Mouse (Mus musculus) kidney, embryonic 16.5 days (tissue): ENCODE results near the gene Nup188. TPM values are rescaled to one million over a fixed set of nuclear protein-coding genes. Genes with fewer than 3 reads are reported as not detected.

ENCODE experiments used
- ATAC-seq: fragments of 200-750 bp; cut with Nextera tagmentation; 2 replicates; pipeline ENCODE4 v1.8.0; 2017; ENCODE audit warnings: moderate TSS enrichment; ENCODE audit not compliant: low FRiP score, low TSS enrichment
- H3K27ac ChIP-seq: fragments of 300-500 bp; sonication (generic); 2 replicates; pipeline ENCODE4 v1.5.1; 2014; ENCODE audit warnings: low read length
- H3K27me3 ChIP-seq: fragments of 300-500 bp; sonication (generic); 2 replicates; pipeline ENCODE4 v1.6.1; 2014; ENCODE audit warnings: low read length, control low read depth, mixed read lengths; ENCODE audit not compliant: insufficient read depth
- H3K36me3 ChIP-seq: fragments of 300-500 bp; sonication (generic); 2 replicates; pipeline ENCODE4 v1.6.1; 2014; ENCODE audit warnings: low read length, control low read depth, mixed read lengths; ENCODE audit not compliant: insufficient read depth
- H3K4me1 ChIP-seq: fragments of 300-500 bp; sonication (generic); 2 replicates; pipeline ENCODE4 v1.6.1; 2014; ENCODE audit warnings: low read length, control low read depth, mixed read lengths; ENCODE audit not compliant: insufficient read depth
- H3K4me2 ChIP-seq: fragments of 300-500 bp; sonication (generic); replicated peaks from 2 replicates; pipeline ENCODE4 v1.6.1; 2014; ENCODE audit warnings: low read depth, low read length
- H3K4me3 ChIP-seq: fragments of 300-500 bp; sonication (generic); 2 replicates; pipeline ENCODE4 v1.5.1; 2014; ENCODE audit warnings: mild to moderate bottlenecking, low read length
- H3K9ac ChIP-seq: fragments of 300-500 bp; sonication (generic); replicated peaks from 2 replicates; pipeline ENCODE4 v1.6.1; 2014; ENCODE audit warnings: low read length
- H3K9me3 ChIP-seq: fragments of 300-500 bp; sonication (generic); 2 replicates; pipeline ENCODE4 v1.6.1; 2016; ENCODE audit warnings: low read length, control low read depth
- WGBS: fragments of 180-500 bp; shearing (Covaris S2); extraction: QIAGEN DNeasy Blood & Tissue Kit; methylation state at CpG from one replicate; pipeline ENCODE4 v1.1.7; 2014; 5-methylcytosine and 5-hydroxymethylcytosine counted together
- polyA plus RNA-seq: library from polyadenylated mRNA; unstranded; fragments of >200 nt; fragmentation: Nextera tagmentation; extraction: Ambion mirVana; gene quantifications from 2 replicates; pipeline ENCODE4 v1.2.1, GENCODE M21; 2015

Nup188 gene
- polyA plus RNA-seq, 1 experiment from 2014 or later = 37.6 TPM

DNA sequence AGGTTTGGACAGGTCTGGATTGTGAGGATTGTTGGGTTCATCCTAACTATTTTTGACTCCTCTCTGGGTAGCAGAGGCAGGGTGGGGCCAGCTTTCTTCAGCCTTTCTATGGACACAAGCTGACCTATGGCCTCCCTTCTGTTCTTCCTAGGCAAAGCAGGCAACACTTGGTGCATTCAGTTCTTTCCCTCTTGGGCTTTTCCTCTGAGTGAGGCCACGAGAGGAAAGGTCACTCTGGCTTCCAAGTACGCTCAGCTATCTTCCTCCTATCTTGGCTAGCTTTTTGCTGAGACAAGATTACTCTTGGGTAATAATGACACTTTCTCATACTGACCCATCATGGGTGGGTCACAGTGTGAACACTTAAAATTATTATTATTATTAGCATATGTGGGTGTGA is 3.0 kb upstream of the Nup188 start:
- Histone ChIP-seq H3K27me3 (no peaks in the 10 kb centered on the region), H3K36me3 (no peaks in the 10 kb centered on the region), H3K4me3 (no peak overlapping the region), H3K9me3 (no peaks in the 10 kb centered on the region), H3K27ac (no peak overlapping the region), H3K4me2 (no peak overlapping the region), H3K4me1 (peaks cover 23% of the 10 kb centered on the region), H3K9ac (no peak overlapping the region)
- ATAC-seq = no peak
- 88% methylated on average over 2 of the region's 2 CpGs for WGBS

DNA sequence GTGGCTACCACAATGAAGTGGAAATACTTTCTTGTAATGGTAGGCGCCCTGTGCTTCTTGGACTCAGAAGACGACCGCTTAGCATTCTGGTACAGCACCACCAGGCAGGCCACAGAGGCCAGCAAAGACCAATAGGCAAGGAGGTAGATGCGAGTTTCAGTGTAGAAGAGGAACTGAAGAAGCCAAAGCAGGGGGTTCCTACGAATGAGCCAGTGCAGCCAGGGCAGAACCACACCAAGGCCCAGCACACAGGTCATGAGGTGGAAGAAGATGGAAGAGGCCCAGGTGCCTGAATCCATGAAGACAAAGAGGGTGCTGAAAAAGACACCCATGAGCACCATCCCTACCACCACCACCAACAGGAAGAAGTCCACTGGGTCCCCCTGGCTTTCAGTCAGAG is 1.2 kb upstream of the Nup188 start:
- Histone ChIP-seq H3K4me3 (peak overlapping the region; percentile 99), H3K9ac (peak overlapping the region; percentile 81; the same call in 1 of the 2 replicates), H3K4me1 (peaks cover 23% of the 10 kb centered on the region), H3K9me3 (no peaks in the 10 kb centered on the region), H3K36me3 (no peaks in the 10 kb centered on the region), H3K4me2 (peak overlapping the region; percentile 94), H3K27me3 (no peaks in the 10 kb centered on the region), H3K27ac (no peak overlapping the region)
- WGBS = 95% methylated on average over 5 of the region's 5 CpGs
- ATAC-seq = no peak

DNA sequence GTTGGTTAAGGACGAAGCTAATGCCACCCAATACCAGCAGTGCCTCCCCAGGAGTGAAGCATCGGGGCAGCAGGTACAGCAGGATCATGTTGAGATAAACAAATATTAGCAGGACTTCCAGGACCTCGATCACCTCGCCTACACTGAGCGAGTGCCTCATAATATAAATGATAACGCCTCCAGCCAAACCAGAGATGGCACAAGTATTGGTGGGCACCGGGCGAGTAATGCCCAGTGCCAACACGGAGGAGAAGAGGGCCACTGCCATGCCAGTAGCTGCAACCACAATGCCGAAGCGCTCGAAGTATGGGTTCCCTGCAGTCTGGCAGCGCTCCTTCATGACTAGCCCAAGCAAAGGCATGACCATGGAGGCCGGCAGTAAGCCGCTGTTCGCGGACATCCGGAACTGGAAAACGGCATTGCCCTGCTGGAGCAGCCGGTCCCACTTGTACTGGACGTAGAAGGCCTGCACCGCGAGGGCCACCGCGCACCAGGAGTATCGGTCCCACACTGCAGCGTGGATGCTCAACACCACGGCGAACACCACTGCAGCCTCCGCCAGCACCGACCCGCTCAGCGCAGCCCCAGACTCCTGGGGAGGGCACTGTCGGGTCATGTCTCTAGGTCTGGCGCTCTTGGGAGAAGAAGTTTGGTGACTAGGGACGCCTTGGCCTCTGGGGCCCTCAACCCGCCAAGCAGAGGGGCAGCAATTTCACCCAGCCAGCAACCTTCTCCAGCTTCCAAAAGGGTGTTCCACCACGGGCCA is 598 bp upstream of the Nup188 start:
- Histone ChIP-seq H3K4me1 (peaks cover 23% of the 10 kb centered on the region), H3K36me3 (no peaks in the 10 kb centered on the region), H3K27ac (no peak overlapping the region), H3K4me3 (peak overlapping the region; percentile 99), H3K4me2 (peak overlapping the region; percentile 94), H3K9ac (peak overlapping the region; percentile 81), H3K27me3 (no peaks in the 10 kb centered on the region), H3K9me3 (no peaks in the 10 kb centered on the region)
- peak; percentile 72 for ATAC-seq
- 15% methylated on average over 37 of the region's 38 CpGs for WGBS

DNA sequence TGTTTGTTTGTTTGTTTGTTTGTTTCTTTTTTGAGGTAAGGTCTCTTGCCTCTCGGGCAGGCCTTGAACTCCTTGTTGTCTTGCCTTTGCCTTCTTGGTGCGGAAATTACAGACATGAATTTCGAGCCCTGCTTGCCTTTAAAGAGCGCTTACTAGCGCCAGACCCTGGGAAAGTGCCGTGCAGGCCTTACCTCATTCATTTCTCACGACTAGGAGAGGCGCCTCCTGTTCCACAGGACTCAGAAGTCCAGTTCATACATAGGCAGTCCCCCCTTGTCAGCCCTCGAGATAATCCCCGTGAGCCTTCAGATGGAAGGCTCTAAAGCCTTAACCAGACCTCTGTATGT is 803 bp downstream of the Nup188 start:
- H3K4me3 ChIP-seq = peak overlapping the region; percentile 99
- peak overlapping the region; percentile 96 for H3K9ac ChIP-seq
- peaks cover 23% of the 10 kb centered on the region for H3K4me1 ChIP-seq
- H3K27me3 ChIP-seq = no peaks in the 10 kb centered on the region
- under 1% methylated on average over 10 of the region's 10 CpGs for WGBS
- no peak for ATAC-seq
- peak overlapping the region; percentile 73 for H3K27ac ChIP-seq
- H3K9me3 ChIP-seq = no peaks in the 10 kb centered on the region
- H3K36me3 ChIP-seq = no peaks in the 10 kb centered on the region
- peak overlapping the region; percentile 80 for H3K4me2 ChIP-seq

DNA sequence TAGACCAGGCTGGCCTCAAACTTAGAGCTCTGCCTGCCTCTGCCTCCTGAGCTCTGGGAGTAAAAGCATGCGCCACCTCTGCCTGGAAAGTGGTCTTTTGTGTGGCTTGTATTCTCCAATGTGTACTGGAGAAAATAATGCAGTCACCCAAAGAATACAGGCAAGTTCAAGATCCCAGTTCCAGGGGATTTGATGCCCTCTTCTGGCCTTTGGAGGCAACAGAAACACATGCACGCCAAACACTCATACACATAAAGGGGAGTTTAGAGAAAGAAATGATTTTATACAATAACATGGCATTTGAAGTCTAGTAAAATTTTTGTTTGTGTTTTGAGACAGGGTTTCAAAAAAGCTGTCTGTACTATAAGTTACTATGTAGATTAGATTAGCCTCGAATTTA is 13.3 kb downstream of the Nup188 start:
- Histone ChIP-seq H3K4me1 (no peaks in the 10 kb centered on the region), H3K27ac (no peak overlapping the region), H3K36me3 (peaks cover 56% of the 10 kb centered on the region), H3K27me3 (no peaks in the 10 kb centered on the region), H3K9me3 (no peaks in the 10 kb centered on the region), H3K4me2 (no peak overlapping the region), H3K4me3 (no peak overlapping the region), H3K9ac (no peak overlapping the region)
- 81% methylated on average over 3 of the region's 3 CpGs for WGBS
- ATAC-seq = no peak

DNA sequence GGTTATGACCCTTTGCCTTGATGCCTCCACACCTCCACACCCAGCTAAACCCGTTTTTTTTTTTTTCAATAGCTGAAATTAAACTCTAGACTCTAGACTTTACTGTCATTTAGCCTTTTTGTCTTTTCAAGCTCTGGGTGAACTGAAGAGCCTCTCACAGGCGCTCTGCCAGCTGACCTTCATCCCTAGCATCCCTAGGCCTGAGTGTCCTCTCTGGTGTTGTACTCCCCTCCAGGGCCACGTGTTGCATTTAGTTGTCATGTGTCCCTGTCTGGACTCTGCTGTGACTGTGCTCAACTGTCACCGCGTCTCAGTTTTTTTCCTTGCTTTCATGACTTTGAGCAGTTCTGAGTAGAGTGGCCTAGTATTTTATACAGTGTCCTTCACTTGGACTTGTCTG is 13.8 kb downstream of the Nup188 start:
- H3K27me3 ChIP-seq = no peaks in the 10 kb centered on the region
- 89% methylated on average over 5 of the region's 5 CpGs for WGBS

DNA sequence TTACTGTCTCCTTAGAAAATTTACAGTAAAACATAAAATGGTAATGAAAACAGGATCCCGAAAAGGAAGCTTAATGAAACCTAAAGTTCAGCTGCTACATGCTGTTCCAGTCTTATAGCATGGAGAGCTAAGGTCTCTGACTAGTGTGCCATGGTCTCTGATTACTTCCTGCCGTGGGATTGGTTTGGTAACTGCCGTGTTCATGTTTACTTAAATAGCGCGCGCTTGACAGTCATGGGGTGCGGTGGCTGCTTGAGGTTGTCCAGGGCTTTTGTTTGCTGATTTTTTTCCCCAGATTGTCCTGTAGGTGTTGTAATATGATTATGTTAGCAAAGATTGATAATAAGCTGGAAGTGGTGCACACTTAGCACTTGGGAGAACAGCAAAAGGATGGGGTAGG is 19.9 kb downstream of the Nup188 start:
- peaks cover 82% of the 10 kb centered on the region for H3K36me3 ChIP-seq
- 93% methylated on average over 7 of the region's 7 CpGs for WGBS
- H3K9me3 ChIP-seq = no peaks in the 10 kb centered on the region
- no peak overlapping the region for H3K4me2 ChIP-seq
- H3K4me3 ChIP-seq = no peak overlapping the region
- no peaks in the 10 kb centered on the region for H3K27me3 ChIP-seq
- H3K4me1 ChIP-seq = no peaks in the 10 kb centered on the region
- H3K27ac ChIP-seq = no peak overlapping the region
- no peak for ATAC-seq
- no peak overlapping the region for H3K9ac ChIP-seq

More for the DNA sequence above, 13.8 kb downstream of the Nup188 start:
- H3K9ac ChIP-seq = no peak overlapping the region
- no peaks in the 10 kb centered on the region for H3K9me3 ChIP-seq
- no peak overlapping the region for H3K4me3 ChIP-seq
- no peak for ATAC-seq
- no peaks in the 10 kb centered on the region for H3K4me1 ChIP-seq
- no peak overlapping the region for H3K27ac ChIP-seq
- H3K36me3 ChIP-seq = peaks cover 61% of the 10 kb centered on the region
- no peak overlapping the region for H3K4me2 ChIP-seq

DNA sequence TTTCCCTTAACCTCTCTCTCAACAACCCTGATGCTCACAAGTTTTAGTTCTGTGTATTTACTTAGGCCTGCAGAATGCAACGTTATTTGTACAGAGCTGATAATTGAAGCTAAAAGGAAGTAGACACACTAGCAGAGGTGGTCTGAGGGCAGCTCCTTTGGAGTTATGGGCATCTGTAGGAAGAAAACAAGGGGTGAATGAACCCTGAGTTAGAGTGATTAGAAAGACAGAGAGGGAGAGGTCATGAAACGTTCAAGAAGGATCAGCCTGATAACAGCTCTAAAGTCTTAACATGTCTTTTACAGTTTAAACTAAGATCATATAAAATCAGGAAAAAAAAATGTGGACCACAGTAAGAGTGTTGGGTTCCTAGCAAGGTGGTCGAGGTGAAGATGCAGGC is 23.2 kb downstream of the Nup188 start:
- no peak for ATAC-seq
- H3K27me3 ChIP-seq = no peaks in the 10 kb centered on the region
- no peak overlapping the region for H3K9ac ChIP-seq
- no peaks in the 10 kb centered on the region for H3K4me1 ChIP-seq
- H3K9me3 ChIP-seq = no peaks in the 10 kb centered on the region
- no peak overlapping the region for H3K27ac ChIP-seq
- peaks cover 90% of the 10 kb centered on the region for H3K36me3 ChIP-seq
- 84% methylated on average over 3 of the region's 3 CpGs for WGBS
- no peak overlapping the region for H3K4me3 ChIP-seq
- no peak overlapping the region for H3K4me2 ChIP-seq

DNA sequence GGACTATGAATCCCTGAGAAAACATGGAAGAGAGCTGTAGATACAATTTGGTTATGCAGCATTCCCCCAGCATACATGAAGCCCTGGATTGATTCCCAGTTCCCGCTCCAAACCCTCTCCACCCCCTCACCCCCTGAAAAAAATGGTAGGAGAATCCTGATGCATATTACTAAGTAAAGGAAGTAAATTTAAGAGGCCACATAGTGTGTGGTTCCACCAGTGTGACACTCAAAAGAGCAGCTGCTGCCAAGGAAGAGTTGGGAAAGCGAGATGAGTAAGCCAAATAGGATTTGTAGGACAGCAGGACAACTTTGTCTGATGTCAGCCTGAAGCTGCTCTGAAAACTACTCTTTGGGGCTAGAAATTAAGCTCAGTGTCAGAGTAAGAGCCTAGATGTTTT is 25.3 kb downstream of the Nup188 start:
- Histone ChIP-seq H3K27ac (no peak overlapping the region), H3K4me2 (no peak overlapping the region), H3K27me3 (no peaks in the 10 kb centered on the region), H3K4me1 (no peaks in the 10 kb centered on the region), H3K36me3 (peaks cover 90% of the 10 kb centered on the region), H3K9ac (no peak overlapping the region), H3K9me3 (no peaks in the 10 kb centered on the region), H3K4me3 (no peak overlapping the region)
- WGBS = 96% methylated on average over 2 of the region's 2 CpGs
- ATAC-seq = no peak

DNA sequence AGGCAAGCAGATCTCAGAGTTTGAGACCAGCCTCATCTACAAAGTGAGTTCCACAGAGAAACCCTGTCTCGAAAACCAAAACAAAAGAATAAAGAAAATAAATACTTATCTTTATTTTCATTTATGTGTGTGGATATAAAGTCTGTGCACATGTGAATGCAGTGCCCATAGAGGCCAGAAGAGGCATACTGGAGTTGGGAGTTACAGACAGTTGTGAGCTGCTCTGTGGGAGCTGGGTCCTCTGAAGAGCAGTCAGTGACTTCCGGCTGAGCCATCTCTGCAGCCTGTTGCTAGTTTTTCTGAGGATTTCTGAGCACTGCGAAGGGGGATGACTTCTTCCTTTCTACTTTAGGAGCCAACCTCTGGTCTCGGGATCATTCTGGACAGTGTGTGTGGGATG is 29.9 kb downstream of the Nup188 start:
- Histone ChIP-seq H3K9ac (no peak overlapping the region), H3K27ac (no peak overlapping the region), H3K27me3 (no peaks in the 10 kb centered on the region), H3K4me2 (no peak overlapping the region), H3K9me3 (no peaks in the 10 kb centered on the region), H3K4me3 (no peak overlapping the region), H3K4me1 (no peaks in the 10 kb centered on the region), H3K36me3 (peaks cover 69% of the 10 kb centered on the region)
- ATAC-seq = no peak
- 95% methylated on average over 4 of the region's 4 CpGs for WGBS
